29 mouse cellular contexts compared by ENCODE assay signal in genomic region chr6:111625501-111625900, GRCm38 (mm10).
"Had no signal": no experiment of that assay in that cellular context is flagged by ENCODE, and none has a peak within 500 bp of the region (broad histone marks: within the 10 kb centered on the region; RNA-seq: fewer than 3 reads in every experiment).

No protein-coding gene starts in this region.

- H3K4me1 ChIP-seq: limb, embryonic 10.5 days; limb, embryonic 12.5 days; limb, embryonic 13.5 days; limb, embryonic 15.5 days; liver, embryonic 12.5 days; liver, embryonic 13.5 days; liver, embryonic 15.5 days; lung, embryonic 15.5 days; megakaryocyte, embryonic 14.5 days; neural tube, embryonic 12.5 days had no signal

- H3K27ac ChIP-seq: limb, embryonic 10.5 days; limb, embryonic 12.5 days; limb, embryonic 13.5 days; limb, embryonic 15.5 days; liver, embryonic 12.5 days; liver, embryonic 13.5 days; liver, embryonic 14.5 days; liver, embryonic 15.5 days; lung, embryonic 15.5 days; macrophage; midbrain, embryonic 10.5 days; midbrain, embryonic 12.5 days; midbrain, embryonic 13.5 days; midbrain, embryonic 15.5 days; neural tube, embryonic 12.5 days; neural tube, embryonic 13.5 days had no signal

- H3K36me3 ChIP-seq: limb, embryonic 10.5 days; limb, embryonic 12.5 days; limb, embryonic 13.5 days; limb, embryonic 15.5 days; liver, embryonic 12.5 days; liver, embryonic 13.5 days; liver, embryonic 15.5 days; lung, embryonic 15.5 days; midbrain, embryonic 10.5 days; midbrain, embryonic 12.5 days; midbrain, embryonic 13.5 days; midbrain, embryonic 15.5 days; neural tube, embryonic 12.5 days; neural tube, embryonic 13.5 days had no signal

- H3K27me3 ChIP-seq: limb, embryonic 12.5 days; limb, embryonic 13.5 days; limb, embryonic 15.5 days; liver, embryonic 12.5 days; liver, embryonic 13.5 days; liver, embryonic 15.5 days; lung, embryonic 15.5 days; megakaryocyte, embryonic 14.5 days; midbrain, embryonic 12.5 days; midbrain, embryonic 13.5 days; midbrain, embryonic 15.5 days; neural tube, embryonic 12.5 days; neural tube, embryonic 13.5 days had no signal

- H3K9me3 ChIP-seq: limb, embryonic 10.5 days; limb, embryonic 12.5 days; limb, embryonic 13.5 days; limb, embryonic 15.5 days; liver, embryonic 12.5 days; liver, embryonic 13.5 days; liver, embryonic 15.5 days; lung, embryonic 15.5 days; midbrain, embryonic 10.5 days; midbrain, embryonic 12.5 days; midbrain, embryonic 13.5 days; midbrain, embryonic 15.5 days; neural tube, embryonic 12.5 days; neural tube, embryonic 13.5 days had no signal

- DNase-seq: left cerebral cortex, postnatal 4 days; liver; liver, embryonic 13.5 days; liver, postnatal 0 days; lung, adult 18-20 months; lung, adult 2 months; lung, embryonic 14.5 days; lung, postnatal 10 days; lung, postnatal 14 days; lung, postnatal 36 days; lung, postnatal 4 days; midbrain, embryonic 14.5 days had no signal

- H3K4me3 ChIP-seq: limb, embryonic 10.5 days; limb, embryonic 12.5 days; limb, embryonic 13.5 days; limb, embryonic 15.5 days; liver, embryonic 12.5 days; liver, embryonic 13.5 days; liver, embryonic 15.5 days; lung, embryonic 15.5 days; megakaryocyte, embryonic 14.5 days; midbrain, embryonic 10.5 days; midbrain, embryonic 12.5 days; midbrain, embryonic 13.5 days; midbrain, embryonic 15.5 days; myocyte; neural tube, embryonic 12.5 days; neural tube, embryonic 13.5 days had no signal
